Mouse (Mus musculus) common myeloid progenitor, adult 5-6 weeks (primary cell): ENCODE data around the gene Samm50. TPM values are rescaled to one million over a fixed set of nuclear protein-coding genes. Genes with fewer than 3 reads are reported as not detected.

ENCODE experiments used
- ATAC-seq: replicated peaks from 2 replicates; pipeline ENCODE4 v1.8.0; 2016; ENCODE audit warnings: low read depth, mild to moderate bottlenecking, moderate TSS enrichment, inconsistent platforms; ENCODE audit not compliant: poor library complexity, severe bottlenecking
- total RNA-seq: library from RNA; stranded (forward); fragments of 200-1000, 187-1606 nt; gene quantifications from 2 replicates; pipeline ENCODE4 v1.2.3, GENCODE M21; 2017

Gene Samm50
- total RNA-seq, 1 experiment from 2014 or later: 40.7 TPM

DNA sequence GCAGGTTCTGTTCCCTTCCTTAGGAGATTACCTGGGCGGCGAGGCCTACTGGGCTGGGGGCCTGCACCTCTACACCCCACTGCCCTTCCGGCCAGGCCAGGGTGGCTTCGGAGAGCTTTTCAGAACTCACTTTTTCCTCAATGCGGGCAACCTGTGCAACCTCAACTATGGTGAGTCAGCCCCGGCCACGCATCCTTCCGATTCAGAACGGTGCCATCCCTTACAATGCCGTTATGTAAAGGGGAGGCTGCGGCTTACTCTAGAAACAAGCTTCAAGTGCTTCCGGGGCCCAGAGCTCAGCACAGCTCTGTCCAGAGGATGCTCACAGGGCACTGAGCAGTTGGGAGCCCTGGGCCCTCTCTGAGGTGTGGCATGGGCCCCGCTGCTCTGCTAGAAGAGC, 18.4 kb downstream of the Samm50 start:
- ATAC-seq: 0 out of 2 replicates have a peak, but pooled peaks have one; percentile 2

DNA sequence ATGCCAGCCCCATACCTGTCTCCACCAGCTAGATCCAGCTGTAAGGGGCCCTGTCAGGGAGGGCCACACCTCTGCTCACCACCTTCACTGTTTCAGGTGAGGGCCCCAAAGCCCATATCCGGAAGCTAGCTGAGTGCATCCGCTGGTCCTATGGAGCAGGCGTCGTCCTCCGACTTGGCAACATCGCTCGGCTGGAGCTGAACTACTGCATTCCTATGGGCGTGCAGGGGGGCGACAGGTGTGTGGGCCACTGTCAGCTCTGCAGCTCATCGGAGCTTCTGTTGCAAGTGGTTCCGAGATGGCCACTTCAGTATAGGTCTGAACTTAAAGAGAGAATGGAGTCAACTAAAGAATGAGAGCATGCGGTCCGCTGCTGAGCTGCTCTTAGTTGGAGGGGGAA, 18.9 kb downstream of the Samm50 start:
- ATAC-seq: no peak

DNA sequence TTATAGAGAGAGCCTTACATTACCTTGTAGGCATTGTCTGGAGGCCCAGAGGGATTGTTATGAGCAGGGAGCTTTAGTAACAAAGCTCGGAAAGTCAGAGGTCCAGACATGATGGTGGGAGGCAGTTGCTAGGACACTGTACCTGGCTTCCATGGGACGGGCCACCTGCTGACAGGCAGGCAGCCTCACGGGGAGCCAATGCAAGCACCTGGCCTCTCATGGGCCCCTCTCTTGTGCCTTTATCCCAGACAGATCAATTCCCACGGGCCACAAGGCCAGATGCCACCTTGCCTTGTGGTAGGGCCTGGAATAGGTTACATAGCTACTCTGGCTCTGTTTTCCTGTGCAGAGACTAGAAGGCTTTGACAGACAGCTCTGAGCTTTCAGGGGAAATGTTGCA, 19.5 kb downstream of the Samm50 start:
- no peak for ATAC-seq

GRCm38 (mm10) chr15:84212031-84212755, 20.2 kb downstream of the Samm50 start:
- ATAC-seq: peak; percentile 56

DNA sequence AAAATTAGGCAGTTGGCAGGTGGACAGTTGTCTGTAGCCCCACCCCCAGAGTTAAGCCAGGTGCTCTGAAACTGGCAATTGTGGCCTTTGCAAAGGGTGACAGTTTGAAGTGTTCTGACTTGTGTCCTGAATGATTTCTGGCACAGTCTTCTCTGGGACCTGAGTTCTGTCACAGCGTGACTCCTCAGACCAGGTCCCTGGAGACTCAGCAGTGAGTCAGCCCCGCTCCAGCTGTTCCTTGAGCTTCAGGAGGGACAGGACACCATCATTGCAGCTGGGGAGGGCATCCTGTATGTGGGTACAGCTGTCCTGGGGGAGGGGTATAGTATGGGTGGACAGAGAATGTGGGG, 20.7 kb downstream of the Samm50 start:
- no peak for ATAC-seq

DNA sequence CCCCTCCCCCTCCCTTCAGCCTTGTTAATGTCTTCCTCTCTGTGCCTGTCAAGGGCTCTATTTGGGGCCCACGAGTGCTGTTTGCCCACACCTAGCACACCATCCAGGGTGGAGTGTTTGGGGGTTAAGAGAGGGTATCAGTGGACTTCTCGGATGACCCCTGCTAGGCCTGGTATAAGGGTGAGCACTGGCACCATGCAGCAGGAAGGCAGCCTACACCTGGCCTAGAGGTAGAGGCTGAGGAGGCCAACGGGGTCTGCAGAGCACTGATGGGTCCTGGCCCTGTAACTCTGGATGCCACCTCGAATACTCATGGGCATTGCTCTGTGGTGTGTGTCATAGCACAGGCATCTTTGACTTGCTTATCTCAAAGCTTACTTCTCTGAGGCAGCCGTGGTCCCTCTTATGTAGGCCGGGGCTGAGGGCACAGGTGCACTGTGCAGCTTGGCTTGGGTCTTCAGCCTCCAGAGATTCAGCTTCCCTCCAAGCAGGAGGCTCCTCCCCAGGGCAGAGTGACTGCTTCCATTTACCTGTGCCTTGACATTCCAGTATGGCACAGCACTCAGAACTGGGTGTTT, 21.2 kb downstream of the Samm50 start:
- ATAC-seq: no peak

GRCm38 (mm10) chr15:84214476-84214875, 22.4 kb downstream of the Samm50 start:
- no peak for ATAC-seq

GRCm38 (mm10) chr15:84215273-84215672, 23.2 kb downstream of the Samm50 start:
- no peak for ATAC-seq

- no peak for ATAC-seq
These were observed 24.0 kb downstream of the Samm50 start for GRCm38 (mm10) chr15:84216026-84216425.

DNA sequence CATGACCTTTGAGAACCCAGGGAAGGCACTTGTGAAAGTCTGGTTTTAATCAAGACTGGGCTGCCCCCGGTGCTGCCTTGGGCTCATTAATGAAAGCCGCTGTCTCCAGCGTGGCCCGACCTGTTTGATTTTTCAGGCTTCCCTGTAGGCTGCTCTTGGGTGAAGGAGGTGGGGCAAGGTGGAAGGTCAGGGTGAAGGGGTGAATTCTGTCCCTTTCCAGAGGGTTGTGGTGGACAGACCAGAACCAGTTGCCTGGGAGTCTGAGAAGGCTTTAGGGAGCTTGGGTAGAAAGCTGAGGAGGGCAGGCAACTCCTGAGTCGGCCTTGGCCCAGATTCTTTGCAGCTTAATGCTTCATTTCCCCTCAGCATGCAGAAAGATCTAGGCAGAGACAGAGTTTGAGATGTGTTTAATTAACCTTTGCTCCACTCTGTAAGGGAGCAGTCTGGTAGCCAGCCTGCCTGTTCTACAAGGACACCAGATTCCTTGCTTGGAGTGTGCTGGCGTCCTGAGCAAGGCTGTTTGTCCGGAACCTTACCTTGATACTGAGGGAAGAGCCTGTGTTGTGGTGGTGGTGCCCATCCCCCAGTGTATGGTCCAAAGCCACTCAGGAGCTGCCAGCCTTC, 24.5 kb downstream of the Samm50 start:
- no peak for ATAC-seq

DNA sequence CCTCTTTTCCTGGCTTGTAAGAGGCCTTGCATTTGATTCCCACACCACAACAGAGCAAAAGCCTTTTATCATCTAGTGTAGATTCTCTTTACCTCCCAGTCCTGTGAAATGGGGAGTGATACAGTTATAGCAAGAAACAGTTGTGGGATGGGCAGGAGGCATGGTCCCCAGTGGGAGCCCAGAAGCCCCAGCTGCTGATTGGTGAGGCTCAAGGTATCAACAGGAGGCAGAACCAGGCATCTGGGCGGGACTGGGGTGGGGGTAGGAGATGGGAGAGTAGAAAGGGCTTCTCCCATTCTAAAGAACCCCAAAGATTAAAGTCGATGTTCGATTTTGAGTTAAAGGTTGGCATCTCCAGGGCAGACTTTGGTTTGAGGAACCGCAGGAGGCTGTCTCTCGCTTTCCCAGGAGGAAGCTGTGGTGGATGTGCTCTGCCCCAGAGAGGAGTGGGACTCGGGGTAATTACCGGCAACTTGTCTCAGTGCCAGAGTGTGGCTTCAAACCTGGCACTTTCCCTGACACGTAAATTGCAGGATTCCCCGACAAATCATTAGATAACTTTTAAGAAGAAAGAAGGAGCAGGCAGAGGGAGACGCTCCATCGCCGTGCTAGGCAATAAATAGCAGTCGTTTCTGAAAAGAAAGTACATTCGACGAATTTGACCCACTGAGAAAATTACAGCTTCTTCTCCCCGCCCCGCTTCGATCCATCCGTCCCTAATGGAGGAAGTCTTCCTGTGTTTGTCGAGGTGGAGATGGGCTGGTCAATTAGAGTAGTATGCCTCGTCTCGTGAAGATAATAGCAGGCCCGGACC, 26.1 kb downstream of the Samm50 start:
- peak; percentile 64 for ATAC-seq

- no peak; the same call in 1 of the 2 replicates for ATAC-seq
These were observed 26.8 kb downstream of the Samm50 start for GRCm38 (mm10) chr15:84218783-84219271.

GRCm38 (mm10) chr15:84221539-84221938, 29.5 kb downstream of the Samm50 start:
- no peak for ATAC-seq

- ATAC-seq: no peak
These were observed 31.4 kb downstream of the Samm50 start for GRCm38 (mm10) chr15:84223423-84223822.

DNA sequence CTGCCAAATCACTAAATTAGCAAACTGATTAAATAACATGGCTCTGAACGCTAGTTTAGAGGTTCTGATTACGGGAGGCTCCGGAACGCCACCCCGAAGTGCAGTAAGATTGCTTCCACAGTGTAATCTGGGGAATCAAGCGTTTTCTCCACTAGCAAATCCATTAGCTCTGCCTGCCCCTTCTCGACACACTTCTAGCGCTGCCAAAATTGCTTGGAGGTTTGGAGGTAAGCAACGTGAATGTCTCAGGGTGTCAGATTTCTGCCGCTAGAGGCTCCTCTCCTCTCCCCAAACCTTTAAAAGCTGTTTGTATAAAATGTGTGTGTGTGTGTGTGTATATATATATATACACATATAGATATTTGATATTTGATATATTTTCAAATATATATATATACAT, 32.7 kb downstream of the Samm50 start:
- ATAC-seq: no peak

- no peak for ATAC-seq
These were observed 34.9 kb downstream of the Samm50 start for GRCm38 (mm10) chr15:84226918-84227317.

DNA sequence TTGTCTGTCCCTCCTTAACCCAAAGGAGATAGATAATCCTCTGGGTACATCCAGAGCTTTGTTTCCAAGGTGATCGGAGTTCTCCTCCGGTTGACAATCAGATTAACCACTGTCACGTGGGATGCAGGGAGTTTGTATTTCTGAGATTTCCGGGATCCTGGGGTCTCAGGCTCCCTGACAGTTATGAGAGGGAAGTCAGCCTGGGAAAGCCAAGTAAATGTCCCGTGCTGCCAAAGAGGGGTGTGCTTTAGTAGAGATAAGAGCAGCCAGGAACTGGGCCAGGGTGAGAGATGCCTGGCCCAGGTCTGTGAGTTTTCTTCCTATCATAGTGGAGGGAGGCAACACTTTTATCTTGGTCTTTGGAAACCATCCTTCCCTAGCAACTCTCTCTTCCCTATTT, 38.6 kb downstream of the Samm50 start:
- ATAC-seq: peak; percentile 20

GRCm38 (mm10) chr15:84231113-84231712, 39.2 kb downstream of the Samm50 start:
- ATAC-seq: peak; percentile 78

GRCm38 (mm10) chr15:84231721-84232561, 39.9 kb downstream of the Samm50 start, which contains the start of gene Parvb:
Parvb (plus strand) TSS chr15:84232043.
- ATAC-seq: no peak; the same call in 1 of the 2 replicates
